Mouse (Mus musculus): Measurements from ENCODE around the gene Rapsn.

DNA sequence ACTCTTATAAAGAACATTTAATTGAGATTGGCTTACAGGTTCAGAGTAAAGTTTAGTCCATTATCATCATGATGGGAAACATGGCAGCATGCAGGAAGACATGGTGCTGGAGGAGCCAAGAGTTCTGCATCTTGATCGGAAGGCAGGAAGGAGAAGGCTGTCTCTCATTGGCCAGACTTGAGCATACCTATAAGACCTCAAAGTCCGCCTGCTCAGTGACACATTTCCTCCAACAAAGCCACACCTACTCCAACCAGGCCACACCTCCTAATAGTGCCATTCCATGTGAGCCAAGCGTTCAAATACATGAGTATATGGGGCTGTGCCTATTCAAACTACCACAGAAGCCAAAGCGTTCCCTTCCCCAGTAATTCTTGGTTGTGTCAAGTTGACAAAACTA, 4.2 kb upstream of the Rapsn start:
- no peak for TF ChIP-seq CTCF (IDR thresholded peaks at IDR 0.05; ENCODE audit: extremely low read depth, insufficient read depth, low read length)
- no peak for TF ChIP-seq POLR2A (IDR thresholded peaks at IDR 0.05; ENCODE audit: extremely low read depth, insufficient read depth, low read length)
